Mouse (Mus musculus) lung, postnatal 25 days (tissue): ENCODE results near the gene Rnf13.

Source experiments
- DNase-seq: peaks from one replicate; pipeline ENCODE4 v3.0.0; 2022; ENCODE audit warnings: low spot score

Rnf13 gene

DNA sequence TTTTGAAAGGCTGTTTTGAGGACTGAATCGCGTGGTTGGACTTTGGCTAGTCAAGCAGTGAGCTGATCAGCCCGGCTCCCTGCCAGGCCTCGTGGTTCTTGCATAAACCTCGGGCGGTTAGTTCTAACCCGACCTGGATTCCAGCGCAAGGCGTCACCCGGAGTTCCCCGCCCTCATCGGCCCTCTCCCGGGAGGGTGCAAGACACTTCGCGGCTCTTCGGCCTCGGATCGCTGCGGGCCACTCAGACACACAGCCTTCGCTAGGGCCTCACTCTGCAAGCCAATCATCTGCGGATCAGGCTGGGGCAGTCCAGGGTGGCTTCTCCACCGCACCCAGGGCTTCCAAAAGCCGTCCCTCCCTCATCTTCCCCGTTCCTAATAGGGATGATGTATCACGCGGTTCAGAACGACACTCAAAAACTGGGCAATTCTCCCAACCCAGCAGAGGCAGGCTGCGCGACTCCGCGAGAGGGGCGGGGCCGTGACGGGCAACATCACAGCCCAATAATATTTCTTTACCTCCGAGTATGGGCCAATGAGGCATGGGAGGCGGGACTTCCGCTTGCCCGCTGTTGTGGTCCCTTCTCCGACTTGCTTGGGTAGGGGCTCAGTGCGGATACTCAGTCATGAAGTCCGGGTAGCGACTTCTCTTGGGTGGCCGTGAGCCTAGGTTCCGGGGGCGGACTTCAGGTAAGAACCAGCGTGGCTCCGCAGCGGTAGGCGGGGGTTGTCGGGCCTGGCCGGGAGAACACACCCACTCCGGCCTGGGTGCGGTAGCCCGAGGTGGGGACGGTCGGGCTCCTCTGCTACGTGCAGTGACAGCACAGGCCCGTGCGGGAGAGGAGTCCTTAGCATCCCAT lies at the start of gene Rnf13:
Gene Rnf13, plus strand, starts transcription at position 552 of the 860 bp plus-strand sequence.
- DNase-seq: peak; percentile 97

DNA sequence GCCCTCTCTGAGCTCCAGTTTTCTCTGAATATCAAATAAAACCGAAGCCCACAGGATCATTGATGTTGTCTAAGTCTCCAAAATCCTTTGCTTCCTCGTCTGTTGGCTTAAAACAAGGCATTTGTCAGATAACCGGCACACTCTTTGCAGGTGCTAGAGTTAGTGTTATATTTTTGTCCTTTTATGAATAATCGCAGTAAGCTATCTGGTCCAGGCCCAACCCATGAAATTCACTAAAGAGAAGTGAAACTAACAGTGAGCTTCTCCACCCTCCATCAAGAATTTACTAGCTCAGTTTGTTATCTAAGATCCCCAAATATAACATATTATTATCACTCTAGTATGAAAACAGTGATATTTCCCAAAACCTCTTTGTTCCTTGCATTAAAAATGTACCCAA lies 44.1 kb upstream of the Rnf13 start:
- DNase-seq: no peak

DNA sequence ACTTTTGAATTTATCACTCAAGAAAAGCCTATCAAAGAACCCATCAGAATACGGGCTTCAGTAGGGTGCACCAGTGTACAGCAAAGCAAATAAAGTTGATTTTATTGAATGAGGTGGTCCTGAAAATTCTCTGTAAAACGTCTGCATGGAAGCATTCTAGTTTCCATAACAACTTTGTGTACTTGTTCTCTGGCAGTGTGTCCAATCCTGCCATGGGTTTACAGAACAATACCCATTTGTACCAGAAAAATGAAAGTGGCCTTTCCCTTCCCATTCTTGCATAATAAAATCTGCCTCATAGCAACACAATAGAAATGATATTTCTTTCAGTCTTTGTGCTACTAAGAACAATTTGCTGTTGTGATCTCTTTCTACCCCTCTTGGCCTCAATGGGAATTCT lies 43.1 kb upstream of the Rnf13 start, which contains the start of gene Ankub1:
Gene Ankub1, minus strand, starts transcription at position 81 of the 400 bp plus-strand sequence.
- DNase-seq: no peak

- no peak for DNase-seq
Observed at GRCm38 (mm10) chr3:57696249-57696648, 39.6 kb upstream of the Rnf13 start.

DNA sequence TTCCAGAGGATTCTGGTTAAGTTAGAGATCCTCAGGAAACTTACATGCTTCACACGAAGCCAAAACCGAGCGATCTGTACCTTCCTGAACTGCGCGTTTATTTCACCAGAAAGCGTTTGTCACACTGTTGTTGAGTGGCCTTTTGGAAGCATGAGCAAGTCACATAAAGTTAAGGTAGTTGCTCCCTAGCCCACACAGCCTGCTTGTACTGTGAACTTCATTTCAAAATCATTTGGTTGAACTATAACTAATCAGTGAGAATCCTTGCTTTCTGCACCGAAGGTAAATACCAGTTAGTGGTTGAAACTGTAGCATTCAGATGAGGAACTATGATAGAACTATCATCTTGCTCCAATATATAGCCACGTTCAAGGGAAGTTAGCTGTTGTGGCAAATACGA lies 39.1 kb upstream of the Rnf13 start:
- no peak for DNase-seq

DNA sequence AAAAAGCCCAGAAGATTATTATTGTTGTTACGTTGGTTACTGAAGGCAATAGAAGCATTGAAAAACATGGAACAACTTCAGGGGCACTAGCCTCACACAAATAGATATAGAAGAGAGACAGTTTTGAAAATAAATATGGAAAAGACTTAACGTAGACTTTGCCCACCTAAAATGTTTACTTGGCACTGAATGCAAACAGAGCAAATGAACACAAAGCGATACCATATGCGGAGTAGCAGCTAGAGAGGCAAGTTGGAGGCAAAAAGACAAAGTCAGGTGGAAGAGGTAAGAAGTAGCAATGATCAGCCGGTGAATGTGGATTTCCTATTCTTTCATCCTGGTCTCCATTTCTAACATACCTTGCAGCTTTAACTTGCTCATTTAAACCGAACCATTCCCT lies 21.7 kb upstream of the Rnf13 start:
- no peak for DNase-seq

GRCm38 (mm10) chr3:57732206-57732915 lies 3.5 kb upstream of the Rnf13 start:
- no peak for DNase-seq

DNA sequence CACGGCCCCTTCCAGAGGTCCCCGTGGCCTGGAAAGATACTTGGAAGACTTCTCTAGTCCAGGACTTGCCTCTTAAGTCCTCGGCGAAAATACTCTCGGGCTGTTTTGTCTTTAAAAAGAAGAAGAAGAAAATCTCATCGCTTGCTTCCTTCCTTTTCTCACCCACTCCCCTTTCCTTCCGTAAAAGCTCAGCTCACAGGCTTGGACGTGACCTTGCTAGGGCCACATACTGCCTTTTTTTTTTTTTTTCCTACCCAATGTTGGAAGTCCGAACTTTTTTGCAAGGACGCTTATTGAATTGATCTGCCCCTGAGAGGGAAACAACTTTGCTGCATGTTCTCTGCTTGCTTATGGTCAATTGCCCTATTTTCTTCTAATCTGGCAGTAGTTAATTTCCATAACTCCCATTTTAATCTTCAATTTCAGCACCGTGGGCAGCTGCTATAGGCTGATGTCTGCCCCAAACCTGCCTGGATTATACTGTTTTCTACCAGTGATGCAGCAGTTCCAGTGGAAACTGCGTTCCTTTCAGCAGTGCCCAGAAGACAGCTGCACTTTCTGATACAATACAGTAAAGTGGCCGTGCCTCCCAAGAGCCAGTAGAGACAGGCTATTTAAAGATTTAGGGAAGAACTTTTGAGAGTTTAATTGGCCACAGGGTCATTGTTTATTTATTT lies 695 bp downstream of the Rnf13 start:
- no peak for DNase-seq

GRCm38 (mm10) chr3:57739830-57740229 lies 4.0 kb downstream of the Rnf13 start:
- no peak for DNase-seq

GRCm38 (mm10) chr3:57748576-57749267 lies 12.9 kb downstream of the Rnf13 start:
- DNase-seq: no peak

DNA sequence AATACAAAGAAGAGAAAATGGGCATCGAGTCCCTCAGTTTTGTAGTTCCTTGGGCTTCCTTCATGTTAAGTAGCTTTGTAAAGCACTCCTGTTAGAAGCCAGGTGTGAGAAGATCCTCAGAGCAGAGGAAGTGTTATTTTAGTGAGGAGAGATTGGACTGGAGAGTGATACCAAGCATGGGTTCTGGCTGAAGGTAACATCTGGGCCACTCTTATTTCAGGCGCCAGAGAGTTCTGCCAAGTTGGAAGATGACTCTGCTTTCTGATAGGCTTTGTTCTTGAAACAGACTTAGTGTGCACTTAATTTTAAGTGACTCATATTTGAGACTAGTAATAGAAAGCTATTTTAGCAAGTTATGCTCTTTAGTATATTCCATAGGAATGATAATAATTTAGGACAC lies 41.1 kb downstream of the Rnf13 start:
- DNase-seq: no peak

- DNase-seq: no peak
Observed at GRCm38 (mm10) chr3:57788472-57788871, 52.6 kb downstream of the Rnf13 start.

DNA sequence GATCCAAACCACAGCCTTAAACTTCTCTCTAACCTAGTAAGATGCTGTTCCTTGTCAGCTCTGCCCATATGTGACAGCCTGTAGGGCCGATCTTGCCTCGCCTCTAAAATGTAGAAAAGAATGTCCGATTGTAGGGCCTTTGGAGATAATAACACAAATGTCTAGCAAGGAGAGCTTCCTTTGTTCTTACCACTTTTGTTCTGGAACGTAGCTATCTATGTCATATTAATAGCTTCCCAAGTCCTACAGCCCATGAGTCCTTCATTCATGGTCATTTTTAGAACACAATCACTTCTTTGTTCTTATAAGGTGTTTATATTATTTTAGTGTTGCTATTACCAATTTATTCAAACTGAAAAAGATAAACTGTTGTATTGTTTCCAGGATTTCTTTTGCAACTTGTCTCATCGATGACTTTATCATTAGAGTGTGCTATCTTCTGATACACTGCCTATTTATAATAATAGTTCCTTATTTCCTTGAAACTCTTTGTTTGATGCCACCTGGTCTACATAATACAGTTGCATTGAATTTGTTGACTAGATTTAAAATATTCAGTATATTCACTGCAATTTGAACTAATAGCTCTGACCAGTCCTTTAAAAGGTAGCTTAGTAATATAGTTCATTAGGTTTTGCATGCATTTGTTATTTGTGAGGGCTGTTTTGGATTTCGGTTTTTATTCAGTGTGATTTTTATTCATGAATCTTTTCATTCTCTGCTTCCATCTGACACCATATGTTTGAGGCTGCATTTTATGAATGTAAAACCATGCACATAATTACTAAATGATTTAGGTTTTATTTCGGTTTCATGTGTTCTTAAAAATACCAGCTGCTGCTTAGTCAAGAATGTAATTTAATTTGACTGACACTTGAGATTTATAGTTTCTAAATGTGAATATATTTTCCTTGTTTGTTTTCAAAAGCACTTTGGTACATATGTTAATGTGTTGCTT lies 53.4 kb downstream of the Rnf13 start:
- no peak for DNase-seq

- DNase-seq: no peak
Observed at GRCm38 (mm10) chr3:57791104-57791503, 55.2 kb downstream of the Rnf13 start.

DNA sequence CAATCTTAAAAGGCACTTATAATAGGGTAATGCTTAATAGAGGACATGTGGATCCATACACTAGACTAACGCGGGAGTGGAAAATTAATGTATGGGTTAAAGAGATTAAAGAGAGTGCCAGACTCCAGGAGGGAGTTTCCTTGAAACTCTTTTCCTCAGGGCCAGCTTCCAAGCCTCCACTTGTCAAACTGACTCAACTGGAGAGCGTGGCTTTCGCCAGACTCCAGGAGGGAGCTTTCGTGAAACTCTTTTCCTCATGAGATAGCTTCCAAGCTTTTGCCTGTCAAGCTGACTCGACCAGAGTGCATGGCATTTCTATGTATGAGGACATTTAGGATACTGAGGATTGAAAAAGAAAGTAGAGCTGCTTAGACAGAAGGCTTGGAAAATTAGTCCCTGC lies 59.2 kb downstream of the Rnf13 start:
- DNase-seq: peak; percentile 23

DNA sequence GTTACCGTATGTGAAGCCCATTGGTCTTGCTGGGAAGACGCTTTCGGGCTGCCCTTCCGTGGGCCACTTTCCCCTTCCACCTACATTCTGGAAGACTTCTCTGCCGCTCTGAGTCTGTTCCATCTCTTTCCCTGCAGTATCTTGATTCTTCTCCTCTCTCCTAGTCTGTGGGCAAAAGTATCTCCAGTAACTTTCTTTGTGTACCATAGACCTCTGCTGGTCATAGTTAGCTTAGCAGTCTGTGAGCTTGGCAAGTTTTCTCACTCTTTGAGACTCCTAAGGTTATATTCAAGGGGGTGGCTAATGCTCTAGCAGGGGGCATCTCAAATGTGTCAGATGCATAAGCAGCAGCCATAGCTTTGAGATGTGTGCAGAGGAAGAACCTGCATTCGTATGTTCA lies 79.6 kb downstream of the Rnf13 start:
- no peak for DNase-seq

GRCm38 (mm10) chr3:57825866-57826265 lies 90.0 kb downstream of the Rnf13 start:
- no peak for DNase-seq

DNA sequence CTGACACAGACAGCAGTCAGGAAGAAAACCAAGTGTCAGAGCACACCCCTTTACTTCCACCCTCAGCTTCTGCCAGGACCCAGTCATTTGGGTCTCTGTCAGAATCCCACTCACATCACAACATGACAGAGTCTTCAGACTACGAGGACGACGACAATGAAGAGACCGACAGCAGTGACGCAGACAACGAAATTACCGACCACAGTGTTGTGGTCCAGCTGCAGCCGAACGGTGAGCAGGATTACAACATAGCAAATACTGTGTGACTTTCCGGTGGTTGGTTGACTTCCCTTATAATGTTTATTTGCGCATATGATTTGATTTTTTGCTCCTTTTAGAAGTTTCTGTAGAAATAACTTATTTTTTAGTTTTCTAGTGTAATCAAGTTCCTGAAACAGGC lies 97.7 kb downstream of the Rnf13 start:
- DNase-seq: no peak

GRCm38 (mm10) chr3:57836911-57837310 lies 101.0 kb downstream of the Rnf13 start:
- DNase-seq: no peak

- DNase-seq: peak; percentile 17
Observed at GRCm38 (mm10) chr3:57843775-57844174, 107.9 kb downstream of the Rnf13 start.
